Mouse (Mus musculus) kidney, adult 2 months (tissue): ENCODE data around the gene Ctrc.
A peak's percentile ranks its signal among the peaks of the same experiment; 100 is the strongest.

Experiments
- CTCF ChIP-seq: fragments of 200-500 bp; conservative IDR thresholded peaks from 2 replicates; pipeline ENCODE4 v1.5.1; 2011; ENCODE audit warnings: low read depth, mild to moderate bottlenecking, control low read depth, low read length, moderate library complexity, mixed read lengths; ENCODE audit not compliant: insufficient read depth, insufficient read length
- POLR2A ChIP-seq: fragments of 200-500 bp; IDR thresholded peaks from one replicate; pipeline ENCODE4 v1.6.1; 2011; ENCODE audit warnings: low read depth, low read length, control low read depth

GRCm38 (mm10) chr4:141804105-141804504 is 42.1 kb downstream of the Ctrc start:
- TF ChIP-seq CTCF (0 out of 2 replicates have a peak, but pooled peaks have one; percentile 18), POLR2A (no peak)
